Mouse (Mus musculus): ENCODE data around the gene Ddx10. TPM values are rescaled to one million over a fixed set of nuclear protein-coding genes. Genes with fewer than 3 reads are reported as not detected.

Gene Ddx10
- 10 to 100 TPM in 2 of 4 experiments, 1 to 10 TPM in 2; 7.9 to 11.7 (median 9.2) TPM for total RNA-seq (2022)

DNA sequence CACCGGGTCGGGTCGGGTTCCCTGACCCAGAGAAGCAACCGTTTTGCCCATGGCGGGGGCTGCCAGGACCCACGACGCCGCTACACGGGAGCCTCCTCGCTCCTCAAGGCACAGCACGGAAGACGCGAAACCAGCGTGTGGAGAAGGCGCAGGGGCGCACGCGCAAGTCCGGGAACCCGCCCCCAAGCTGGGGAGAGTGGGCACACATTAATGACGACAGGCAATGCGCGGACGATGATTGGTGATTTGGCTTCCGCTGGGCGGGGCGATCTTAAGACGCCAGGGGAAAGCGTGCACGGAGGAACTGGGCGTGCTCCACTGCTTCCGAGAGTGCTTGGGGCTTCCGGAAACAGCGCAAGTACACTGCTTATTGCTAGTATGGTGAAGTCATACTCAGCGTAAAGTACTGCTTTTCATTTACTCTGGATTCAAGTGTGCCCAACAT is at the start of gene Ddx10:
Gene Ddx10, minus strand, starts transcription at position 101 of the 445 bp plus-strand sequence.
- DNase-seq (ENCODE audit: low spot score in 2 of 2): peak; percentile 97

DNA sequence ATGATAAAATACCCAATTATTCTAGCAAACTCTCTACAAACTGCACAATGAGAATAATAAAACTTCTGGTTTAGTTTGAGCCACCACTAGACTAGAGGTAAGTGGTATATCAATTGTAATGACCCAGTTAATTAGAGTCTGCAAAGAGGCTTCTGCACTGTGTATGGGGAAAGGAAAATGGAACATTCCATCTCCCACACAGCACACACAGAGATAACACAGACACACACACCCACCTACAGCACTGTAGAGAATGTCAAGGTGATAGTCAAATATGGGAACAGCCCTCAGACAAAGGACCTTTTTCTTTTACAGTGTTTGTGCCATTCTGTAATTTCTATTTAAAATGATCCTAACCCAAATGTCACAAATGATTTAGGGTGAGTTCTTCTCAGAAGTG is 45.0 kb upstream of the Ddx10 start:
- no peak for DNase-seq (ENCODE audit: low spot score in 2 of 2)

DNA sequence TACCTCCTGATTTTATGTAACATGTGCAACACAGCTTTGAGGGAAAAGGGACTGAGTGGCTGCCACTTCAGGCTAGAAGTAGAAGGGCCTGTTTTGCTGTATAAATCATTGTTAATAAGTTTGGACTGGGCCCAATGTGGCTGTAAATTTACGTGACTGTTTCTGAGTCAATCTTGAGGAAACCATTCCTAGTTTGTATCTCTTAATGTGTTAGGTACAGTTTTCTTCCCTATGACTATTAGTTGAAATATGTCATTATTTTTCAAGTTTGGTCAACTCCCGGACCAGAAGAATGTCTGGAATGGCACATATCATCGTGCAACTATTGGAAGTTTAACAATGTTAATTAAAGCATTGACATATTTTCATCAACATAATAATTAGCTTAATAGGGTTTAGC is 42.2 kb upstream of the Ddx10 start:
- no peak for DNase-seq (ENCODE audit: low spot score in 2 of 2)

DNA sequence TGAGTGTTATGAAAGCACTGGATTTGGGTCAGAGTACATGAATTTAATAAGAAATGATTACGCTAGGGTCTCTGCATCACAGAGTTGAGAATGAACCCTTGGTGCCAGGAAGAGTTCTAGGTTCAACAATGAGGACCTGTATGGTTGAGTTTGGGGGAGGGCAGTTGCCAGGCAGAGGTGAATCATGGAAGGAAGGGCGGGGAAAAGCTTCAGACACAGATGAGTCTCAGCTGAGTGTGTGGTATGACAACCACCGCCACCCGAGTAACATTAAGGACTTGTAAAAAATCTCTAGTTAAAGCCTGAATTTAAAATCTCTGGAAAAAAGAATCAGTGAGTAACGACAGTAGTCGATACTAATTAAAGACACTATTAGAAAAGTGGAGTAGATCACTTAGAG is 38.9 kb upstream of the Ddx10 start:
- no peak for DNase-seq (ENCODE audit: low spot score in 2 of 2)

DNA sequence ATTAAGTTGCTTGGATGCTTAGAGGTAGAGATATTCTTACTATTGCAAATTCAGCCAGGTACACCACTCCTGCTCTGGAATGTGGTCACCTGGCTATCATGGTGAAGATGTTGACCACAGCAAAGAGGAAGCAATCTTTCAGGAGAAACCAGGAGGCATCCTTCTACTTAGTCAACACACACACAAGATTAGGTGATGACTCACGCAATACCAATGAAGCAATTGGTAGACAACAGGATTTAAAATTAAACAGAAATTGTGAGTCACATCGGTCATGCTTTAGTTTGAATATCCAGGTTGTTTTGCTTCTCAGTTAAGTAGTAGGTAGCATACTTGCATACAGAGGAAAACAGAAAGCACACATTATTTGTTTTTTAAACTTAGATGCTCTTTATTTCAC is 31.1 kb upstream of the Ddx10 start:
- no peak for DNase-seq (ENCODE audit: low spot score in 2 of 2)

DNA sequence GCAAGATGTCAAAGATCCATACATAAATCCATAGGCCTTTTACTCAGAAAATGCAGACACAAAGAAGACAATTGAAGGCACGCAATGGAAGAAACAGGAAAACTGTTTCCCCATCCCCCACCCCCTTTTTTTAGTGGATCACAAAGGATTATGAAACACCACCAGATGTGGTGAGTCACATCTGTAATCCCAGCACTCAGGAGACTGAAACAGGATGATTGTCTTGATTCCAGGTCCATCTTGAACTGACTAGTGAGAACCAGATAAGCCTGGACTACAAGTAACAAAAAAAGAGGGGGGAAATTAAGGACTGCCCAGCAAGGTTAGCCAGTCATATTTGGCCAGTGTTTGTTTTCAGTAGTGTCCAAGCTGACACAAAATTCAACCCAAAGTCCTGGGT is 28.5 kb upstream of the Ddx10 start:
- DNase-seq (ENCODE audit: low spot score in 2 of 2): no peak

DNA sequence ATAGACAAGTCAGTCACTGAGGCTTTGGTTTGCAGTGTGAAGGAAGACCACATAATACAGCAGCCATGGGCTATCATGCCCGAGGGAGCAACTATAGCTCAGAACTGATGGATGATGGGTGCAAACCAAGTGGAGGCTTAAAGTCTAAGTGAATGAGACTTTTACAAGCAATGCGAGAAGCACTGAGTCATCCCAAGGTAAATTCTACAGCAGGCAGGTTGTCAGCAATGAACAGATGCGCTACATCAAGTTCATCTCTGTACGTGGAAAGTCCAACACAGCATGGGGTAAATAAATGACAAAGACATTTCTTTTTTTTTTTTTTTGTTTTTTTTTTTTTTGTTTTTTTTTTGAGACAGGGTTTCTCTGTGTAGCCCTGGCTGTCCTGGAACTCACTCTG is 24.9 kb upstream of the Ddx10 start:
- no peak for DNase-seq (ENCODE audit: low spot score in 2 of 2)

DNA sequence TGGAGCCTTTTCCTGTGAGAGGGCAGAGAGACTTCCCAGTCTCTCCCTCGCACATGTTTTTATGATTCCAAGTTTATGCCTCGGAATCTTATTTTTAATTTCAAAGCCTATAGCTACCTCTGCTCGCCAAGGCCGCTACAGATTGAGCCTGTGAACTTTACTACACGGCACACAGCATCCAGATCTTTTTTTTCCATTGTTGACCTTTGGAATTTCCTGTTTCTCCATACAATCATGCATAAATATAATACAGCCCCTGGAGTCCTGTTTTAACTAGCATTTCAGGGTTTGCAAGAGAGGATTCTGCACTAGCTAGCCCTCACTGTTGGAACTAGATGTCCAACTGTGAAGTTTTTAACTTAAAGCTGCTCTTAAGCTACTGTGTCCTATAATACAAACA is 24.4 kb upstream of the Ddx10 start:
- DNase-seq (ENCODE audit: low spot score in 2 of 2): no peak

DNA sequence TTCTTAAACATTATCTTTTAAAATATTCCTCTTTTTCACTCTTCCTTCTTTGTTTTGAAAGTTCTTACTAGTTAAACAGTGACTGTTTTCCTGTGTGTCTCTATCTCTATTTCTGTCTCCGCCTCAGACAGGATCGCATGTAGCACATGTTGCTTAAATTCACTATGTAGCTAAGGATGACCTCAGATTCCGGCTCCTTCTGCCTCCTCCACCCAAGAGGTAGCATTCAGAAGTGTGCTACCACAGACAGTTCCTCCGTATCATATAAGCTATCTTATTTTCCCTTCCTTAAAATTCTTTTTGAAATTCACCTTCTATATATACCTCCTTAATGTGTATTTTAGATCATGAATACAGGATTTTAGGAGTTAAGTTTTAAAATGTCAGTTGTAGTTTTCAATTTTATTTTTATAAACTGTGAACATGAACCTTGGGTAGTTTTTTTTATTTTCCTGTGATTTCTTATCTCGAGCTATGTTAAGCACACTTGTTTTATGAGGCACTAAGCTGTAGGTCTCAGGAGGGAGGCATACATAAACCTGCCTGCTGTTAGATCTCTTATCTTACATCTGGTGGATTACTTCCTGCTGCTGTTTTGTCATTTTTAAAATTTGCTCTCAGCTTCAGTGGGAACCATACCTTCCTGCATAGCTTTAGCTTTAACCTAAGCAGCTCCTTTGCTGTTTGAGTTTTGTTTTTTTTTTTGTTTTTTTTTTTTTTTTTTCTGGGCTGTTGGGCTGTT is 23.6 kb upstream of the Ddx10 start:
- DNase-seq (ENCODE audit: low spot score in 2 of 2): no peak

DNA sequence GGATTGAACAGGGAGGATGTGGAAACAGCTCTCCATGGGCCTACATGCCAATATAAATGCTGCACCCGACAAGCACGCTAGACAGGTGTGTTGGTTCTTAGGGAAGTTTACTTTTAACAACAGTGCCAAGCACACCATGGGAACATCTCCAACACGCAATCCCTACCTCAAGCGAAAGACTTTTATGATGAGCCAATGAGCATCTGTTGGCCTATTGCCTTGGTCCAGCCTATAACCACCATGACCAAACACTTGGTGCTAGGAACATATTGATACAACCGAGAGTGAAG is 21.6 kb upstream of the Ddx10 start:
- DNase-seq (ENCODE audit: low spot score in 2 of 2): no peak

DNA sequence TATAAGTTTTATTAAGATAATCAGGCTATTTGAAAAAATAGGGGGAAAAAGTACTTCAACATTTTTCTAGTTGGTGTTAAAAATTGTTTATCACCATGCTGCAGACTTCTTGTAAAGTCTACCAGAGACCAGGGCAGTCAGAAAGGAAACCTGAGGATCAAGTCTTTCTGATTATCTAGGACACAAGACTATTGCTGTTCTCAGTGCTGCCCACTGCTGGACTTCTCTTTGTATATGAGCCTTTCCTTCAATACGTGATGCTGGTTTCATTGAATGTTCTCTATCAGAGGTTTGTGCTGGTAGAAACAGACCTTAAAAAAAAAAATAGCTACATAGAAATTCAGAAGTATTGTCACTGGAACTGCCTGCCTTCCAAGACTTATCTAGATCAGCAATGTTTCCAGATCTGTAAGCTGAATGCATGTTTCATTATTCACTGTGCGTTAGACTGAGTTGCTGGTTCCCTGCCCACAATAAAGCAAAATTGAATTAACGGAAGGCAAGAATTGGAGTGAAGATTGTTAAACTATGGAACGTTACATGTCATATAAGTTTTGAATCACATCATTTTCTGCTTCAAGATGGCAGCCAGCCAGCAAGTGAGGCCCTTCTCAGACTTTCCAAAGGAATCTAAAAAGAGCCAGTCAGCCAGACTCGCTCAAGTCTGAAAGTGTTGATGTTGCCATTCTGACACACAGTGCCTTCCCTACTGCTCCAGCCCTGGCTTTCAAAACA is 21.0 kb upstream of the Ddx10 start:
- no peak for DNase-seq (ENCODE audit: low spot score in 2 of 2)

DNA sequence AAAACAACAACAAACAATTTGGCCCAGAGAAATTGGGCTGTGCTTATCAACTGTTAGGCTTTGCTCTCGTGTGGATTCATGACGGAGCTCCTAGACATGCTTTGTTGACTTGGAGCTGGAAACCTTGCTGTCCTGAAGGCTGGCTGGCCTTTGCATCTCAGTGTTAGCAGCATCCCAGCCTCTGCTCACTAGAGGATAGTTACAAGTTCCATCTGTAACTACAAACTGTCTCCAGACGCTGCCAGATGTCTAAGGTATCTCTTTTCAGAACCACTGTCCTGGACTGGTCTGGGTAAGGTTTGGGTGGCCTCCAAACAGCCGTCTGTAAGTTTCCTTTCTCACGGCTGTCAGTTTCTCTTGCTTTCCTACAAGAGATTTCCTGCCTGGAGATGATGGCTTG is 20.2 kb upstream of the Ddx10 start:
- peak in 1 of 2 experiments; percentile 4 for DNase-seq (ENCODE audit: low spot score in 2 of 2)

DNA sequence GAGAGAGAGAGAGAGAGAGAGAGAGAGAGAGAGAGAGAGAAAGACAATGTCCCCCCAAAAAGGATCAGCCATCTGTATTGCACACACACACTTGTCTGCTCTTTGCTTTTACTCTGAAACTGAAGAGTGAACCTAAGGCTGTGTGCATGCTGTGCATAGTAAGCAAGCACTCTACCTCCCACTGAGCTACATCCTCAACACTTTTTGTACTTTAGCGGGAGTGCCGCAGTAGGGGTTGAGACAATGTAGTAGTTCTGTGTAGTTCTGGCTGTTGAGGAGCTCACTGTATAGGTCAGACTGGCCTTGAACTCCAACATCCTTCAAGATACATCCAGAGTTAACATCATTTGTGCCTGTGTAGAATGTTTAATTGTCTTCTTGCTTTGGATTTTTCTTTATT is 17.7 kb upstream of the Ddx10 start:
- no peak for DNase-seq (ENCODE audit: low spot score in 2 of 2)

DNA sequence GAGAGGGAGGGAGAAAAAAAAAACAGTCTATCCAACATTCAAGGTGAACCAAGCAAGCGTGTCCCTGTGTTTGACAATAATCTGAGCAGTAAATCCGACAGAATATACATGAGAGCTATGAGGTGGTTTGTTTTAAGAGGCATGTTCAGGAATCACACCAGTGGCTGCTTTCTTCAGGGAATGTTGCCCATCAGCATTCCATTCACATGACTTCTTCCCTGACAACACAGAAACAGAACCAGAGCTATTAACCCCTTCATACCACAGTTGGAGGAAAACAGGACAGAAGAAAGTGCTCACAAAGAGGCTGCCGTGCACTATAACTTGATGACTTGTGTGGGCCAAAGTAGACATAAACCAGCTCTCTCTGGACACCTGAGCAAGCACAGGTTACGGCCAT is 16.5 kb upstream of the Ddx10 start:
- DNase-seq (ENCODE audit: low spot score in 2 of 2): no peak

DNA sequence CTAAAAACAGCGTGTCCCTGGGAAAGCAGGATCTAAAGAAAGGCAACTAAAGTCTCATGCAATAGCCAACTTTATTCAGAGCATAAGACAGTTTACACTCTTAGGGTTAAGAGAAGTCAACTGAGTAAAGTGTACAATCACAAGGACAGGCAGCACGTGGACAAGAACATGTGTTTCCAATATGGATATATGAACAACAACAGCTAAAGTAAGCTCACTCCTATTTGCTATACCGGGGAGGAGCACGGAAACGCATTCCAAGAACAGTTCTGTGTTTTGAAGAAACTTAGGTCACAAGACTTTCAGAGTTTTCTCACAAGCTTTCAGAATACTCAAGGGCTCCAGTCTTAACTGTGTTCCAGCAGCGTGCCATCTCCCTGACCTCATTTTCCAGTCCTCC is 10.3 kb upstream of the Ddx10 start:
- no peak for DNase-seq (ENCODE audit: low spot score in 2 of 2)

DNA sequence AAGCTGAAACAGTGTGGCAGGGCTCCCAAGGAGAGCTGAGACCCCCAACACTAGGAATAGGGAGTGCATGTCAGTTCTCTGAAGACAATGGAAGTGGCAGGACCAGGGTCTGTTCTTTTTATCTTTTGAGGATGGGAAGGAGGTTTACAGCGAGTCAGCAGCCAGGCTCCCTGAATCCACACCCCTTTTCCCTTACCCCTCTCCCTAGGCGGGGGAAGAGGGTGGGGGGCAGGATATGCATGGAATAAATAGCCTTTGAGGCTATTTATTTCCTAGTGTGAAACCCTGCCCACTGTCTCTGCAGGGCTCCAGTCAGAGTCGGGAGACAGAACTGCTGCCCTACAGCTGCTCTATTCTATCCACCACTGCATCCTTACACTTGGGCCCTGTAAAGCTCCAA is 9.9 kb upstream of the Ddx10 start:
- no peak for DNase-seq (ENCODE audit: low spot score in 2 of 2)

DNA sequence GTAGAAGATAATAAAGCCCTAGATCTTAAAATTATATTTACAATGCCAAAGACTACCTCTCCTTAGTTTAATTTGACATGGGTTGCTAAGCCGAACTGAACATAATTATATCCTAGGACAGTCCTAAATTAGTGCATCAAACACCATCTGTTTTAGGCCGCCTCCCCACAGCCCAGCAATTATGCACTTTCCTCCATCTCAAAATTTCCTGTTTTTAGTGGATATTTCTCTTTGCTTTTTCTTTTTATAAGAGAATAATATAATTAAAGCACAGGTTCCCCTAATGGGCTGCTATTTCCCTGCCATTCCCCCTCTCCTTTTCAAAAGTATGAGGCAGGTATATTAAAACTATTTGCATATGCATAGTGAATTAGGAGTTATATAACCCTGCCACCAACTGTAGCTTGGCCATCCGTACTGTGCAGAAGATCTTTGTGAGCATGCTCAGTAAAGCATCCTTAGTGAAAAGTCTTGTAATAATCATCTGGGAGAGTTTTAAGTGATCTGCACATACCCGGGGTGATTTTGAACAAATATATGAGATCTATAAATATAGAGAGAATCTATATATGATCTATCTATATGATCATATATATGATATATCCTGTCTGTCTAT is 8.9 kb upstream of the Ddx10 start:
- DNase-seq (ENCODE audit: low spot score in 2 of 2): no peak

DNA sequence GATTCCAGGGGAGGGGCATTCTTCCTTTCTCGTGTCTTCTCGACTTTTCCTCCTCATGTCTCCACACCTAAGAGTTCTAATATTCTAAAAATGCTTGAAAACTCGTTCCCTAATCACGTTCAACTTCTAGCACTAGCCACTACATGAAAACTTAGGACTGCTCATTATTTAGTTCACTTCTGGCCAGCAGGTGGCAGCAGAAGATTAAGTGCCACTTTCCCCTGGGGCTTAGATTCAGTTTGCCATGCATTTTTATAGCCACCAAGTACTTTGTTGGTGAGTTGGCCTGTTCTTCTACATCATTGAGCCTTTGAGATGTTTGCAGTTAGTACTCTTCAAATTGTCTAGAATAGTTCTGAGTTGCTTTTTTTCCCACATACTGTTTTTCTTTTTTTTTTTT is 6.5 kb upstream of the Ddx10 start:
- DNase-seq (ENCODE audit: low spot score in 2 of 2): peak; percentile 45 to 59

DNA sequence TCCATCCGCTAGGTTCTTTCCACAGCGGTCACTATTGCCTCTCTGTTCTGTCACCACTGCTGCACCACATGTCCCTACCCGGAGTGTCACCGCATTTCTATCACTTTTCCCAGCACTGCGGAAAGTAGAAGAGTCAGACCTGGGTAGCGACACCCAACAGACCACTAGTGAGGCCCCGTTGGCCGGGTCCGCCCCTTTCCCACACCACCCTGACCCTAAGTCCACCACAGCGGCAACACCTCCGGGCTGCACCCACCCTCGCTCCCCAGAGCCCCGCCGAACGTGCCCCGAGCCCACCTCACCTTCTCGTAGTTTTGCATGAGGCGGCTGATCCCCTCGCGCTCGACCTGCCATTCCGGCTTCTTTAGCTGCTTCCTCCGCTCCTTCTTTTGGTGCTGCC is 337 bp downstream of the Ddx10 start:
- no peak for DNase-seq (ENCODE audit: low spot score in 2 of 2)

DNA sequence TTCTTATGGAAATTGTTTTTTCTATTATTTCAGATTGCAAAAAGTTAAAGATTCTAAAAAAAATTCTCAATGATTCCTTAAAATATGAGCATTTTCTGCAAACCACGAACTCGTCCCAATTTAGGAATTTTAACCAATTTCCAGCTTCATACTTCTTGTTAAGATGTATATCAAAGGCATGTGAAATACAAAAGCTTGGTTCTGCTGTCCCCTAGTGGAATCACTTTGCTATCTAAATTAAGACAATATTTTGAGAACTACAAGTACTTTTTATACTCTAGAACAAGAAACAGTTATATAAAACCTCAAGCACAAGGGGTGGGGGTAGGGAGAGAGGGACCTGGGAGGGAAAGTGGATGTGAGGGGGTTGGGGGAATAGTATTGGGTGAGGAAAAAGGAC is 29.7 kb downstream of the Ddx10 start:
- DNase-seq (ENCODE audit: low spot score in 2 of 2): no peak

DNA sequence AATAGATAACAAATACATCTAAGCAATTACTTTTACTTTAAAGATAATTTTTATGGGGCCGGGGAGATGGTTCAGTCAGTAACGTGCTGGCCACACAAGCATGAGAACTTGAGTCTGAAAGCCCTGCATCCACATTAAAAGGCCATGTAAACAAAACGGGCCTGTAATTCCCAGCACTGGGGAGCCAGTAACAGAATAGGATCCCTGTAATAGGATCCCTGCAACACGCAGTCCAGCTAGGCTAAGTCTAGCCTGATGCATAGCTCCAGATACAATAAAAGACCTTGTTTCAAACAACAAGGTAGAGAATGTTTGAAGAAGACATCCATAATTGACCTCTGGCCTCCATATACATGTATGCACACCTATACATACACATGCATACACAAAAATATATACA is 39.6 kb downstream of the Ddx10 start:
- DNase-seq (ENCODE audit: low spot score in 2 of 2): no peak

DNA sequence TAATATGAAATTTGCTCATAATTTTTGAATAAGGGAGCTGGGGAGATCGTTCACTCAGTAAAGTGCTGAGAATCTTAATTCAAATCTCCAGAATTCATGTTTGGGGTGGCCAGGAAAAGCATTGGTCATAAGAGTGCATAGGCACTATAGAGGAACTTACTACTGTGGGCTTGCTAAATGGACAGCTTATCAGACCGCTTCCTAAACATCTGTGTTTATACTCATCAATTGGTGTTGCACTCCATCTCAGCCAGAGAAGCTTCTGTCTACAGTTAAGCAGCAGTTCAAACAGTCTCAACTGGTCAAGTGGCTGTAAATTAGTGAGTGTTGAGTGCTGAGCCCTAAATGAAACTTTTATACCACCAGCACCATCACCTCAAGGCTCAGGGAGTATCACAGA is 73.3 kb downstream of the Ddx10 start:
- DNase-seq (ENCODE audit: low spot score in 2 of 2): no peak

DNA sequence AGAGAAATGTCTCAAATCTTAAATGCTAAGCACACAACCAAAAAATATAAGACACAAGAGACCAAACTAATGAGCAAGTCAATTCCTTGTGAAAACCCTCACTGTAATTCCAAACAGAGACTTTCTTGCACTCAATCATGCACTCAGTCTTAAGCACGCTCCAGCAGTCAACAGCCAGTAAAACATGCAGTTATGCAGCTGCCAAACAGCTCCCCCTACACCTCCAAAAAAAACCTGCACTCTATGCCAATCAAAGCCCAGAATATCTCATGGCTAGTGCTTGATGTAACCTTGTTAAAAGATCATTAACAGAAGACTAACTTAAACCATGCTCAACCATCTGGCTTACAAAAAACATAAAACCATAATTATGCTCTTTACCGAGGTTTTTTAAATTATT is 74.6 kb downstream of the Ddx10 start:
- DNase-seq (ENCODE audit: low spot score in 2 of 2): no peak

Data from gastrocnemius, adult 8-10 months (tissue).